Mouse (Mus musculus): ENCODE data around the gene Kcnn4.

The Kcnn4 gene

GRCm38 (mm10) chr7:24369731-24370541 lies at the start of gene Kcnn4:
Gene Kcnn4, plus strand, starts transcription at chr7:24370263.
- no peak for DNase-seq (ENCODE audit: low spot score in 2 of 2)

- DNase-seq (ENCODE audit: low spot score in 2 of 2) = no peak
These were observed 47.5 kb upstream of the Kcnn4 start for GRCm38 (mm10) chr7:24322593-24322992.

GRCm38 (mm10) chr7:24325197-24325596 lies 44.9 kb upstream of the Kcnn4 start:
- DNase-seq (ENCODE audit: low spot score in 2 of 2) = peak in 1 of 2 experiments; percentile 33

DNA sequence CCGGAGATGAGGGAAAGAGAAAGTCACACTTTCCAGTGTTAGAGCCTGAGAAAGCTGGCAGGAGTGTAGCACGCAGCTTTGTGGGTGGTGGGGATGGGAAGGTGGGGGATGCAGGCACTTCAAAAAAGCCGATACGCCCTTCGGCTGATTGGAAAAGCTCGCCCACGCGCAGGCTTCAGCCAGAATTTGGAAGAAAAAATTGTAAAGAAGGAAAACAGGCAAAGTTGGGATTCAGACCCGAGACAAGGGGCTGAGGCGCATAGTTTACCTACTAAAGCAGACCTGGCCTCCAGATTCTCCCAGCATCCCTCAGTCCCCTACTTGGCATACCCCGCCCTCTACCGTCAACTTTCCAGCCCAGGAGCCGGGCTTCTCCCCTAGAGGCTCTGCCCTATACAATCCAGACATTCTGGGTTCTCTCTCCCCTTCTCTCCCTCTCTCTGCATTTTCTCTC lies 44.4 kb upstream of the Kcnn4 start:
- DNase-seq (ENCODE audit: low spot score in 2 of 2) = peak; percentile 64 to 66

GRCm38 (mm10) chr7:24326273-24327135 lies 43.6 kb upstream of the Kcnn4 start:
- peak; percentile 27 to 39 for DNase-seq (ENCODE audit: low spot score in 2 of 2)

GRCm38 (mm10) chr7:24327281-24327975 lies 42.6 kb upstream of the Kcnn4 start:
- DNase-seq (ENCODE audit: low spot score in 2 of 2) = no peak

GRCm38 (mm10) chr7:24333304-24333986 lies 36.6 kb upstream of the Kcnn4 start, which contains the start of gene Tescl:
Gene Tescl, minus strand, starts transcription at chr7:24333936.
- DNase-seq (ENCODE audit: low spot score in 2 of 2) = no peak

- DNase-seq (ENCODE audit: low spot score in 2 of 2) = peak; percentile 70 to 84
These were observed 34.3 kb upstream of the Kcnn4 start for GRCm38 (mm10) chr7:24335699-24336309.

- DNase-seq (ENCODE audit: low spot score in 2 of 2) = no peak
These were observed 31.8 kb upstream of the Kcnn4 start for GRCm38 (mm10) chr7:24338241-24338640.

GRCm38 (mm10) chr7:24343701-24344272 lies 26.3 kb upstream of the Kcnn4 start:
- DNase-seq (ENCODE audit: low spot score in 2 of 2) = peak; percentile 20 to 26

DNA sequence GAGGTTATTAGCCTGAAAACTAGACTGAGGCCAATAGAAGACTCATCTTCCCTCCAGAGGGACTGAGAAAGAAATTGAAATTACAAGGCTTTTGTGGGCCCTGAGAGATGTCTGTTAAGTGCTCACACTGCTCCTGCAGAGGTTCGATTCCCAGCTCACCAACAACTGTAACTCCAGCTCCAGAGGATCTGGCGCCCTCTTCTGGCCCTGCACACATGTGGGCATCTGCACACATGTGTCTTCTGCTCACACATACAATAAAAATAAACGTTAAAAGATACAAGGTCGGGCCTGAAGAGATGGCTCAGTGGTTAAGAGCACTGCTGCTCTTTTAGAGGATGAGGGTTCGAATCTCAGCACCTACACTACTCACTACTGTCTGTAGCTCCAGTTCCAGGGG lies 23.6 kb upstream of the Kcnn4 start:
- no peak for DNase-seq (ENCODE audit: low spot score in 2 of 2)

GRCm38 (mm10) chr7:24348896-24349295 lies 21.2 kb upstream of the Kcnn4 start, which contains the start of gene Lypd5:
Gene Lypd5, plus strand, starts transcription at chr7:24349196.
- no peak for DNase-seq (ENCODE audit: low spot score in 2 of 2)

GRCm38 (mm10) chr7:24355646-24356045 lies 14.4 kb upstream of the Kcnn4 start:
- DNase-seq (ENCODE audit: low spot score in 2 of 2) = no peak

DNA sequence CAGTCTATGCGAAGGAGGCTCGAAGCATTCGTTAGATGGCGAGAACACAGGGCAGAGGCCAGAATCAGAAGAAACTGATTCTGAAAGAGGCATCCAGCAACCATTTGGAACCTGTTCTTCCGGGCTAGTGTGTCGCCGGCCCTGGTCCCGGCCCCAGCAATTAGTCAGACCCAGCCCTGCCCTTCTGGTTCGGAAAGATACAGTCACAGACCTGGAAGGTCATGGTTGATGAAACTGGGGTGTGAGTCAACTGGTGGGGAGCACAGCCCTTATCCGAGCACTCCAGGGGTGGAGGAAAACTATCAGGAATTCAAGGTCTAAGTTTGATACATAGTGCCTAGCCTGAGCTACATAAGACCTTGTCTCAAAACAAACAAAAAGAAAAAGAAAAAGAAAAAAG lies 14.0 kb upstream of the Kcnn4 start:
- DNase-seq (ENCODE audit: low spot score in 2 of 2) = no peak

DNA sequence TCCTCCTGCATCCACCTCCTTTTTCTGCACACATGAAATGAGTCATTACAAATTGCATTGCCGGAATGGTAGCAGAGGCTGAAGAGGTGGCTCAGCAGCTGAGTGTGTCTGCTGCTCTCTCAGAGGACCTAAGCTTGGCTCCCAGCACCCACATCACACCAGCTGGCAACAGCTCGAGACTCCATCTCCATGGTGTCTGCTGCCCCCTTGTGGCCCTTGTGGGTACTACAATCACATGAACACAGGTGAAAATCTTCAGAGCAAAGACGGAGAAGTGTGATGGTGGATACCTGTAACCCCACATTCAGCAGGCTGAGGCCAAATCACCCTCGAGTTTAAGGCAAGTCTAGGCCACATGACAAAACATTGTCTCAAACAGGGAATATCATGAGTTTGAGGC lies 12.2 kb upstream of the Kcnn4 start:
- DNase-seq (ENCODE audit: low spot score in 2 of 2) = no peak

DNA sequence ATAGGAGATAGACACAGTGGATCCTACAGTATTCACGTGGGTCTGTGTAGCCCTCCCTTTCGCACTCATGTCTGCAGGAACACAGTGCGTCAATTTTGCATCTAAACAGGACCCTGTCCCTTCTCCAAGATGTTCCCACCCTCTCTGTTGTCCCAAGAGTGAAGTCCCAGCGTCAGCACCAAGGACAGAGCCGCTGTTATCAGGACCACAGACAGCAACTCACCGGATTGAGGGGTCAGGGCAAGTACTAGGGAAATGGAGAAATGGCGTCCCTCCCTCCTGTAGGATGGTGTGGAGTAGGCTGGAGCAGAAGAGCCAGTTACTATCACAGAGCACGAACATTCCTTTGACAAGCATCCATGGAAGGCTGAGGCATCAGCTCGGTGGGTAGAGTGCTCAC lies 10.8 kb upstream of the Kcnn4 start:
- no peak for DNase-seq (ENCODE audit: low spot score in 2 of 2)

DNA sequence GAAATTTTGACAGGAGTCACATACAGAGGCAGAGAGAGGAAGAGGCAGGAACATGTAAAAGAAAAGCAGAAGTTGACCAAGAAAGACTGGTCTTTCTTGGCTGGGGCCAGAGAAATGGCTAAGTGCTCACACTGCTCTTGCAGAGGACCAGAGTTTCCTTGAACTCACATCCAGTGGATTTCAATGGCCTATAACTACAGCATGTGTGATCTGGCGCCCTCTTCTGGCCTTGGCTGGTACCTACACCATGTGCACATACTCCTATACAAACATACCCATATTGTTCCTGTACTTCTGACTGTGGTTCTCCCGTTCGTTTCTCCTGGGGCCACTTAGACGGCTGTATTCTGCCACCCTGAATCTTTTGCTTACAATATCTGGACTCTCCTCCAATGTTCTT lies 9.1 kb upstream of the Kcnn4 start:
- no peak for DNase-seq (ENCODE audit: low spot score in 2 of 2)

DNA sequence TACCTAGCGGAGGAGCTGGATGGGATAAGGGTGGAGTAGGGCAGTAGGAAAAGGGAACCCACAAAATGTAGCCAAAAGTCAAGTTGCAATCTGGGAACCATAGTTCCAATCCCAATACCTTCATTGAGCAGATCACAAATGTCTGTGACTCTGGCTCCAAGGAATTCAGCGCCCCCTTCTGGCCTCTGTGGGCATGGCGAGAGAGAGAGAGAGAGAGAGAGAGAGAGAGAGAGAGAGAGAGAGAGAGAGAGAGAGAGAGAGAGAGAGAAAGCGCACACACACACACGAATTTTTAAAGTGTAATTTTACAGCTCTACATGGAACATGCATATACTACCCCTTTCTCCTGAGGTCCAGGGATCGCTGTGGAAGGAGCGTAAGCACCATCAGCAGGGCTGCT lies 6.8 kb upstream of the Kcnn4 start:
- DNase-seq (ENCODE audit: low spot score in 2 of 2) = no peak

GRCm38 (mm10) chr7:24364827-24365226 lies 5.2 kb upstream of the Kcnn4 start:
- DNase-seq (ENCODE audit: low spot score in 2 of 2) = peak; percentile 80 to 89

DNA sequence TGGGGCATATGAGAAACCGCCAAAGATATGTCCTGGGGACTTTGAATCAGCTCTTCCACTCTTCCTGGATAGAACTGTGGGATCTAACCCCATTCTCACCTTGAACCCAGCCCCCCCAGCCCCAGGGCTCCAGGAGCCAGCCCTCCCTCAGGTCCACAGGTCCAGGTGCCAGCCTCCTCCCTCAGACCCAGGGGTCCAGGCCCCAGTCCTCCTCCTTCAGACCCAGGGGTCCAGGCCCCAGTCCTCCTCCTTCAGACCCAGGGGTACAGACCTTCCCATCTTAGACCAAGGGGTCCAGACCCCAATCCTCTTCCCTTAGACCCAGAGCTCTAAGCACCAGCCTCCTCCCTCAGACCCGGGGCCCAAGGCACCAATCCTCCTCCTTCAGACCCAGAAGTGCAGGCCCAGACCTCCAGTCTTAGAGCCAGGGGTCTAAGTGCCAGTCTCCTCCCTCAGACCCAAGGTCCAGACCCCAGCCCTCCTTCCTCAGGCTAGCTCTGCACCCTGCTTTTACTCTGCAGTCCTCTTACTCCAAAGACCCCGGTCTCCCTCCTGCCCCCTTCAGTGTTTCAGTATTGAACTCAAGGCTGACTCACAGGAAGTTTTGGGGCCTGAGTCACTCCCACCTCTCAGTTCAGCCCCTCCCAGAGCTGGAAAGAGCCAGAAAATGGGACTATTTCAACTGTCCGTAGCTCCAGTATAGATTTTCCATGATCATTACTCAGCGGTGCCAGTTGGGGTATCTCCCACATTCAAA lies 4.6 kb upstream of the Kcnn4 start:
- DNase-seq (ENCODE audit: low spot score in 2 of 2) = no peak
